Mouse (Mus musculus) testis, adult 2 months (tissue): ENCODE results near the gene Kif5a.

Experiments used
- CTCF ChIP-seq: fragments of 200-500 bp; IDR thresholded peaks from 2 replicates; pipeline ENCODE4 v1.5.1; 2012; ENCODE audit warnings: low read depth, mild to moderate bottlenecking, inconsistent platforms, low read length, moderate library complexity; ENCODE audit not compliant: control insufficient read depth, insufficient read depth, insufficient replicate concordance
- POLR2A ChIP-seq: fragments of 200-500 bp; IDR thresholded peaks from 2 replicates; pipeline ENCODE4 v1.6.1; 2012; ENCODE audit warnings: low read depth, mild to moderate bottlenecking, inconsistent platforms, low read length, moderate library complexity; ENCODE audit not compliant: control insufficient read depth

- TF ChIP-seq CTCF (0 out of 2 replicates have a peak, but pooled peaks have one; percentile 16), POLR2A (no peak)
These were observed 34.3 kb downstream of the Kif5a start for GRCm38 (mm10) chr10:127228897-127229296.
